Mouse (Mus musculus) mature B cell (primary cell): ENCODE data around the gene Ptprcap.
"Not testable (repeated sequence)": the region's sequence is repeated elsewhere in the genome, so short reads cannot be mapped to it uniquely, and the experiment has no call there.

Experiments used
- in situ Hi-C: fragments of 300-500 bp; cut with MboI; formaldehyde crosslinking; loops from 2 replicates; pipeline ENCODE4 v1.14.3; 2019

The Ptprcap gene

GRCm38 (mm10) chr19:4153232-4153654 lies at the start of gene Ptprcap:
Gene Ptprcap (plus strand): TSS chr19:4153604.
- in situ Hi-C loops = no loop called here

DNA sequence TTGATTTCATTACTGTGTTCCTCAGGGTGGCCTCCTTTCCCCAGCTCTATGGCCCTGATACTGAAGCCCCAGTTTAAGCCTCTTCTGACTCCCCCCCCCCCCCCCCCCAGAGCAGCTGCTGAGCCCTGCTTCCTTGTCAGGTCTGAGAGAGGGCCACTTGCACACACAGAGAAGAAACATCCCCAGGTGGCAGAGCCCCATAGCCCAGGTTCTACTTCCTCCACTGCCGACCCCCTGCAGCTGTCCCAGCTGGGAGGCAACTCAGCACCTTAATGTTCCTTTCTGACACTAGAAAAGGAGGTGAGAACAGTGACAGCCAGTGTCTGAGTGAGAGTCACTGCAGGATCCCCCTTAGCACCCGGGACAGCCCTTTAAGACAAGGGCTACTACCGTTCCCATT lies 49.6 kb upstream of the Ptprcap start:
- in situ Hi-C loops = no loop called here

GRCm38 (mm10) chr19:4104675-4105194 lies 48.7 kb upstream of the Ptprcap start:
- in situ Hi-C loops = no loop called here

DNA sequence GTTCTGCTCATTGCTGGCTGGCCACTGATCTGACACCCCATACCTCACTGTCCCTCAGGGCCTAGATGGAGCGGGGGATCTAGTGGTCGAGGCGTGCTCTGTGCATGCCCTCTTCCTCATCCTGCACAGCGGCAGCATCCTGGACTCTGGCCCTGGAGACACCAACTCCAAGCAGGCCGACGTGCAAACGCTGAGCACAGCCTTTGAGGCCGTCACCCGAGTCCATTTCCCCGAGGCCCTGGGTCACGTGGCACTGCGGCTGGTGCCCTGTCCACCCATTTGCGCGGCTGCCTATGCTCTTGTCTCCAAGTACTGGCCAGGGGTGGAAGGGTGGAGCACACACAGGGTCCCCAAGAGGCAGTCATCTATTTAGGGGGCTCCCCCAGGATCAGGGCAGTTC lies 46.8 kb upstream of the Ptprcap start:
- in situ Hi-C loops = no loop called here

- in situ Hi-C loops = no loop called here
These were observed 44.9 kb upstream of the Ptprcap start for GRCm38 (mm10) chr19:4108535-4108934.

DNA sequence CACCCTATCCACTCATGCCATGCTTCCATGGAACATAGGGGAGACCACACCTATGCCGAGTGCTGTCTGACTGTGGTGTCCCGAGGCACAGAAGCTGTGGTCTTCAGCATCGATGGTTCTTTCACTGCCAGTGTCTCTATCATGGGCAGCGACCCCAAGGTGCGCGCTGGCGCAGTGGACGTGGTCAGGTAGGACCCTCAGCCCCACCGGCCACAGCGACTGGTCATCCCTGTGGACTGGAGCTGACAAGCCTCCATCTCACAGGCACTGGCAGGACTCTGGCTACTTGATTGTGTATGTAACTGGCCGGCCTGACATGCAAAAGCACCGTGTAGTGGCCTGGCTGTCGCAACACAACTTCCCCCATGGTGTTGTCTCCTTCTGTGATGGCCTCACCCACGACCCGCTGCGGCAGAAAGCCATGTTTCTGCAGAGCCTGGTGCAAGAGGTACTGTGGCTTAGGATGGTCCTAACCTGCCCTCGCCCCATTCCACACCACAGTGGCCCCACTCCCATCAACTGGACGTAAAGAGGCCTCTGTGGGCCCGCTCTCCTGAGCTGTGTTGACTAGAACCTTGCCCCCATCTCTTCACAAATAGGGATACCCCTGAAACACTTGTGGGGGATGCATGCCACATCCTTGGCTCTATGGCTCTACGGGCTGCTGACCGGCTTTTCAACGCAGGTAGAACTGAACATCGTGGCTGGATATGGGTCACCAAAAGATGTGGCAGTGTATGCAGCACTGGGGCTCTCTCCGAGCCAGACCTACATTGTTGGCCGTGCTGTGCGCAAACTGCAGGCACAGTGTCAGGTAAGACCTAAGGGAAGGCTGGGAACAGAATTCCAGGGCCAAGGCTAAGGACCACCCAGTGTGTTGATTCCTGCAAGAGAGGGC lies 41.1 kb upstream of the Ptprcap start:
- in situ Hi-C loops = no loop called here

DNA sequence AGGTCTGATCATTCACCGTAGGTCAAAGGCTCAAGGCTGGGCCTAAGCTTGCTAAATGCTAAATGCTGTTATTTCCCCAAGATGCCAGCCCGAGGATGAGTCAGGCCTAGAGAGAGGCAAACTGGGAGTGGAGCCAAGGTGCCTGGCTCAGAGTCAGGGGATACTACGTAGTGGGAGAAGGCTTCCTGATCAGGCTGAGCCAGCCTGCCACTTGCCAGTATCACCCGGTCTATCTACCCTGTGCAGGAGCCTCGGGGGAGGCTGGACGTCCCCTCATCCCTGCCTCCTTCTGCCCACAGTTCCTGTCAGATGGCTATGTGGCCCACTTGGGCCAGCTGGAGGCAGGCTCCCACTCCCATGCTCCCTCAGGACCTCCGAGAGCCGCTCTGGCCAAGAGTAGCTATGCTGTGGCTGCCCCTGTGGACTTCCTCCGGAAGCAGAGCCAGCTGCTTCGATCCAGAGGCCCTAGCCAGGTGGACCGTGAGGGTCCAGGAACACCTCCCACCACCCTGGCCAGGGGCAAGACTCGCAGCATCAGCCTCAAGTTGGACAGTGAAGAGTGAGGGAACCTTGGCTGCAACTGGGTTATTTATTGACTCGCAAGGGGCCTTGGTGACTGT lies 40.1 kb upstream of the Ptprcap start:
- in situ Hi-C loops = no loop called here

DNA sequence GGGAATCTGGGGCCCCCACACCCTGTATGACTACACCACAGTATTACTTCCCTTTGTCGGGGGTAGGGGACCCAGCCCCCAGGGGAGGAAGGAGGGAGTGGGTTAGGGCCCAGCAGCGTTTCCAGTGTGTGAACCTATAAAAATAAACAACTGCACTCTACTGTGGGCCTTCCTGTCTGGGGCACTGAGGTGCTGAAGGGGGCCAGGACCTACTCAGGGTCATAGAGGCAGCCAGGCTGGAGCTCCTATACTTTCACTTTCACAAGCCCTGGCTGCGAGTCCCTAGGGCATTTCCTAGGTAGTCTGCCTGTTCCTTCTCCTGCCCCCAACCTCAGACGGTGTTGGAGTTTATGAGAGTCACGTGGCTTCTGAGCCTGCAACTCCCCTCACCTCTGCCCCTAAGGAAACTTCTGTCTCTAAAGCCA lies 39.6 kb upstream of the Ptprcap start:
- in situ Hi-C loops = no loop called here

DNA sequence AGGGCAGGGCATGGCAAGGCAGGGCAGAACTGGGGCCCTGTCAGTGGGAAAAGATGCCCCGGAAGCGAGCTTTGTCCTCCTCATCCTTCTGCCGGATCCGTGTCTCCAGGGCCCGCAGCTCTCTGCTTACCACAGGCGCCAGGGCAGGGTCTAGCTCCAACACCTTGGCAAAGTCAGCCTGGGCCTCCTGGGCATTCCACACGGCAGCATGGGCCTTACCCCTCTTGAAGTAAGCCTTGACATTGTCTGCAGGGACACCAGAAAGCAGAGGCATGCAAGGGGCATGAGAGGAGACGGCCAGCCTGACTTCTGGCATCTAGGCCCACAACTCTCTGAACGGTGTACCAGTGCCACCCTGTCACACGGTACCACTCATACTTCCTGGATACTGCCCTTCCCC lies 38.9 kb upstream of the Ptprcap start:
- in situ Hi-C loops = no loop called here

- in situ Hi-C loops = no loop called here
These were observed 38.3 kb upstream of the Ptprcap start for GRCm38 (mm10) chr19:4115144-4115543.

DNA sequence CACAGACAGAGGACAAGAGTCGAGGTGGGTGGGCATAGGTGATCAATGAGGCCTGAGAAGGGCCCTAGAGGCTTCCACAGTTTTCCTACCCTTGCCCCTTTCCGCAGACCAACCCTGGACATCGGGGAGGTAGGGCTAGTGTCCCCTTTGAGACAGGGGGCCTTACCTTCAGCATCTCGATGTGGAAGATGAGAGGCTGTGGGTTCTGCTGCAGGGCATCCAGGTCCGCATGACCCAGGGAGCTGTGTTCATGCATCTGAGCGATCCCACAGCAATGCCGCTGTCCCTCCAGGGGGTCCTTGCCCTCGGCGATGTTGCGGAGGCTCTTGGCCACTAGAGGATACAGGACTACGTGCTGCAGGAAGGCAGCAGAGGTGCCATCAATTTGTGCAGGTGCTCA lies 37.6 kb upstream of the Ptprcap start:
- in situ Hi-C loops = no loop called here

GRCm38 (mm10) chr19:4117006-4117405 lies 36.4 kb upstream of the Ptprcap start:
- in situ Hi-C loops = no loop called here

DNA sequence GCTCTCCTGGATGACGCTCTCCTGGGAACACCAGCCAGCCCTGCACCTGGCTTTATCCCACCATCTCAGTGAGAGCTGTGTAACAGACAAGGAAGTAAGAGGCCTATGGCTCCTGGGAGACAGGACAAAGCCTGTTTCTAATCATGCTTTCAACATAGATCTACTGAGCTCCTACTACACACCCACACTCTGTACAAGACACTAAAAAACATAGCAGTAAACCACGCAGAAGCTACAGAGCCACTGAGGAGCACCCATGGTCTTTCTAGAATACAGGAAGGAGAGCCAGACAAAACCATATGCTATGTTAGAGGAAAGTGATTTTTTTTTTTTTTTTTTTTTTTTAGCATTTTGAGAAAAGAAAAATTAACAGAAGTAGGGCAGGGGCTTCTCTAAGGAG lies 35.1 kb upstream of the Ptprcap start:
- in situ Hi-C loops = no loop called here

GRCm38 (mm10) chr19:4119716-4120487 lies 33.5 kb upstream of the Ptprcap start:
- in situ Hi-C loops = no loop called here

- in situ Hi-C loops = no loop called here
These were observed 32.9 kb upstream of the Ptprcap start for GRCm38 (mm10) chr19:4120496-4120895.

GRCm38 (mm10) chr19:4121097-4121805 lies 32.2 kb upstream of the Ptprcap start:
- in situ Hi-C loops = no loop called here

- in situ Hi-C loops = not testable (repeated sequence)
These were observed 31.5 kb upstream of the Ptprcap start for GRCm38 (mm10) chr19:4121896-4122295.

DNA sequence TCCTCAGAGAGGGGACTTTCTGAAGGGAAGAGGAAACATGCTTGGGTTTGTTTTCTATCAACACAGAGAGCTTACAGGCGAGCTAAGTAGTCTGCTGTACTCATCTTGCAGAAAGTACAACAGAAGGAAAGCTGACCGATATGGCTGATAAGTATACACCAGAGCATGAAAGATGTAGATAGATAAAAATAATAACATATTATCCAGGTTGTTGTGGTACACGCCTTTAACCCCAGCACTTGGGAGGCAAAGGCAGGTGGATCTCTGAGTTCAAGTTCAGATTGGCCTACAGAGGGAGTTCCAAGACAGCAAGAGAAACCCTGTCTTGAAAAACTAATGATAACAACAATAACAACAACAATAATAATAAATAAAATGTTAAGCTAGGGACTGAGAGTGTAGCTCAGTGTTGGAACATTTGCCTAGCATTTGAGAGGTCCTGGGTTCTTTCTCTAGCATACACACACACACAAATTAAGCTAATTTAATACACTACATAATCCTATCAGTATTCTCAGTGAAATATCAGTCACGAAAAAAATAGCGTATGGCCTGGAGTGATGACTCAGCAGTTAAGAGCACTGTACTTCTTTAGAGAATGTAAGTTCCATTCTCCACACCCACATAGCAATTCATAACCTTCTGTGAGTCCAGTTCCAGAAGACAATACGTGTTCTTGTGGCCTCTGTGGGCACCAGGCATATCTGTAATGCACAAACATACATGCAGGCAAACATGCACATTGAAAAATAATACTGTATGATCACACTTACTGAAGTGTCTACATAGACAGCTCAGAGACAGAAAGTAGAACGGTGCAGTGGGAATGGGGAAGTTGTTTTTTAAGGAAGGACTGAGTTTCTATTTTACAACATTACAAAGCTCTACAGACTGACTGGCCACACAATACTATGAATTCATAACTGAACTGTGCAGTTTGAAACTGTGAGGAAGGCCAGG lies 30.7 kb upstream of the Ptprcap start:
- in situ Hi-C loops = no loop called here

DNA sequence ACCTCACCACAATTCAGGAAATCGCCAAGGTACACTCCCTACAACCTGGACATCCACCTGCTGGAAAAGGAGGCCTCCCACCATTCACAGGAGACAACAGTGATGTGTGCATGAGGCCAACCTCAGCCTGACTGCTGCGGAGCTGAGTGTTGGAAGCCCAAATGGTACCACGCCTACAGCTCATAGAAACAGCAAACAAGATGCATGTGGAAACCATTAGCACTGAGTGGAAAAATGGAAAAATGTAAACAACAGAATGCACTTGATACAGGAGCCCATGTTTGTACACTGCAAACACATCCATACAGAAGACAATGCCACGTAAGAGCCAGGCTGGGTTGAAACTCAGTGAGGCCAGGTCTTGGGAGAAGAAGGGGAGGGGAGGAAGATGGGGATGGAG lies 29.0 kb upstream of the Ptprcap start:
- in situ Hi-C loops = no loop called here

DNA sequence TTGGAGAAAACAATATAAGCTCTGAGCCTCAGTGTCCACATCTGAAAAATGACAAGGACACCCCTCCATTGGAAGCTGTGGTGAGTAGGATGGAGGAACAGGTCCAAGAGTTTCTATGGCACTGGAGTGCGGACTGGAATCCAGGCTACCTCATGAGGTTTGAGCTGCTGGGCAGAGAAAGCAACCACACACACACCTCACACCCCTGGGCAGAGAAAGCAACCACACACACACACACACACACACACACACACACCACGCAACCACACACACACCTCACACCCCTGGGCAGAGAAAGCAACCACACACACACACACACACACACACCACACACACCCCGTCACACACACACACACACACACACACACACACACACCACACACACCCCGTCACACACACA lies 28.1 kb upstream of the Ptprcap start:
- in situ Hi-C loops = not testable (repeated sequence)
